Mouse (Mus musculus) kidney, embryonic 16.5 days (tissue): ENCODE results near the gene Slc1a1. TPM values are rescaled to one million over a fixed set of nuclear protein-coding genes. Genes with fewer than 3 reads are reported as not detected.

Source experiments
- polyA plus RNA-seq: library from polyadenylated mRNA; unstranded; fragments of >200 nt; fragmentation: Nextera tagmentation; extraction: Ambion mirVana; gene quantifications from 2 replicates; pipeline ENCODE4 v1.2.1, GENCODE M21; 2015

The Slc1a1 gene
- polyA plus RNA-seq, 1 experiment from 2014 or later: 7.9 TPM

Other genes starting within 250 kb of the Slc1a1 start
- gene Glis3, start 155.0 kb upstream of the Slc1a1 start, polyA plus RNA-seq: 9.0 and 10.1 TPM in 2 replicates
- 9.8 and 10.3 TPM in 2 replicates for gene Plpp6, start 128.9 kb downstream of the Slc1a1 start, polyA plus RNA-seq
- 3.4 and 4.2 TPM in 2 replicates for gene 4430402I18Rik, start 132.8 kb downstream of the Slc1a1 start, polyA plus RNA-seq
- gene Cdc37l1, start 155.3 kb downstream of the Slc1a1 start, polyA plus RNA-seq: 35.7 and 43.6 TPM in 2 replicates
- gene Ak3, start 212.9 kb downstream of the Slc1a1 start, polyA plus RNA-seq: 105 and 106 TPM in 2 replicates